Mouse (Mus musculus) ES-Bruce4 (cell line): ENCODE data around the gene Frmd4b. TPM values are rescaled to one million over a fixed set of nuclear protein-coding genes. Genes with fewer than 3 reads are reported as not detected.
"Not testable (repeated sequence)": the region's sequence is repeated elsewhere in the genome, so short reads cannot be mapped to it uniquely, and the experiment has no call there.

Experiments
- H3K27ac ChIP-seq: 2 replicates; pipeline ENCODE4 v1.5.1; 2012; ENCODE audit warnings: low read length, inconsistent platforms; ENCODE audit not compliant: insufficient read depth
- H3K27me3 ChIP-seq: 2 replicates; pipeline ENCODE4 v1.6.1; 2012; ENCODE audit warnings: mild to moderate bottlenecking, low read length, inconsistent platforms; ENCODE audit not compliant: control insufficient read depth, poor library complexity, insufficient read depth, severe bottlenecking
- H3K36me3 ChIP-seq: 2 replicates; pipeline ENCODE4 v1.6.1; 2012; ENCODE audit warnings: inconsistent platforms, mild to moderate bottlenecking, low read length, moderate library complexity; ENCODE audit not compliant: control insufficient read depth, poor library complexity, insufficient read depth, severe bottlenecking
- H3K4me1 ChIP-seq: one replicate; pipeline ENCODE4 v1.8.1; 2011; ENCODE audit warnings: low read length; ENCODE audit not compliant: control insufficient read depth, insufficient read depth
- H3K4me3 ChIP-seq: 2 replicates; pipeline ENCODE4 v1.5.1; 2011; ENCODE audit warnings: low read depth, mild to moderate bottlenecking, low read length
- H3K9ac ChIP-seq: 2 replicates; pipeline ENCODE4 v1.6.1; 2012; ENCODE audit warnings: low read depth, mild to moderate bottlenecking, inconsistent platforms; ENCODE audit not compliant: poor library complexity, severe bottlenecking
- H3K9me3 ChIP-seq: replicated peaks from 2 replicates; pipeline ENCODE4 v1.6.1; 2012; ENCODE audit warnings: mild to moderate bottlenecking, low read length, inconsistent platforms; ENCODE audit not compliant: control insufficient read depth, poor library complexity, insufficient read depth, severe bottlenecking
- CTCF ChIP-seq: IDR thresholded peaks from one replicate; pipeline ENCODE4 v1.8.1; 2011; ENCODE audit warnings: low read depth, low read length
- EP300 ChIP-seq: IDR thresholded peaks from 2 replicates; pipeline ENCODE4 v1.6.1; 2011; ENCODE audit warnings: low read depth, low read length; ENCODE audit not compliant: insufficient read depth
- POLR2A ChIP-seq: IDR thresholded peaks from one replicate; pipeline ENCODE4 v1.8.1; 2011; ENCODE audit warnings: low read length; ENCODE audit not compliant: insufficient read depth
- polyA plus RNA-seq: library from polyadenylated mRNA; stranded (reverse); fragments of >200 nt; gene quantifications from 2 replicates; pipeline ENCODE4 v1.2.4, GENCODE M21; 2011; ENCODE audit warnings: low read depth; ENCODE audit not compliant: missing spikeins, insufficient read depth, insufficient read length

Gene Frmd4b
- polyA plus RNA-seq, 1 experiment, result 27.8 TPM

- Histone ChIP-seq H3K4me1 (no peaks in the 10 kb centered on the region), H3K9me3 (peaks cover 7% of the 10 kb centered on the region), H3K4me3 (no peak overlapping the region), H3K27me3 (no peaks in the 10 kb centered on the region), H3K36me3 (no peaks in the 10 kb centered on the region), H3K27ac (no peak overlapping the region), H3K9ac (no peak overlapping the region)
- TF ChIP-seq EP300 (no peak), CTCF (no peak), POLR2A (no peak)
Measured at GRCm38 (mm10) chr6:97370947-97371346, 246.4 kb downstream of the Frmd4b start.

DNA sequence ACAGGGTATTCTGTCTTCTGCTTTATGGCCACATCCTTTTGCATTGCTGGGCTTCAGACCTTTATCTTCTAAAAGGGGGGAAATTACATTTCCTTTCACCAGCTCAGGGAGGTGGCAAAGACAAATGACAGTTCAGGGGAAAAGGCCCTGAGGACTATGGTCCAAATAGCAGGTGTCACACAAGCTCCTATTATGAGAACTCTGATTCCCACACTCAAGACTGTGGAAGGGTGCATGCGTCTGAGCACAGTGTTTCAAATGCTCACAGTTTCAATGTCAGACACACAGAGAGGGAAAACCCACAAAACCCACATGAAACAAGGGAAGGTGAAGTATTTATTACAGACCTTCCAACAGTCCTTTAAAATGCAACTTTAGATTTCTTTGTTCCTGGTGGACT lies 246.9 kb downstream of the Frmd4b start:
- TF ChIP-seq CTCF (no peak), EP300 (no peak), POLR2A (no peak)
- Histone ChIP-seq H3K9me3 (peaks cover 7% of the 10 kb centered on the region), H3K4me3 (no peak overlapping the region), H3K36me3 (no peaks in the 10 kb centered on the region), H3K9ac (no peak overlapping the region), H3K27me3 (no peaks in the 10 kb centered on the region), H3K4me1 (no peaks in the 10 kb centered on the region), H3K27ac (no peak overlapping the region)

DNA sequence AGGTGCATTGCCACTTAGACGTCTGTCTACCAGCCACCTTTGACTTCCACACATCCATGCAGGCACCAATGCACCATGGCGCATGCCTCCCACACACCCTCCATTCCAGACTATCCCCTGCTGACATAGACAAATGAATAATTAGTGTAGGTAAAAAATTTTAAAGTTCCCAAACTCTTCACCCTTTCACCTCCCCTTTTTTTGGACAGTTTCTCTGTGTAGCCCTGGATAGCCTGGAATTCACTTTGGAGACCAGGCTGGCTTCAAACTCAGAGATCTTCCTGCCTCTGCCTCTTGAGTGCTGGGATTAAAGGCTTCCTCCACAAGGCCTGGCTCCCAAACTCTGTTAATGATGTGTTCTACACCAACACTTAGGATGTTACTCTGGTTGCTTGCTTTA lies 253.5 kb downstream of the Frmd4b start:
- no peaks in the 10 kb centered on the region for H3K36me3 ChIP-seq
- no peaks in the 10 kb centered on the region; the same call in 1 of the 2 replicates for H3K9me3 ChIP-seq
- no peak overlapping the region for H3K4me3 ChIP-seq
- no peak overlapping the region for H3K9ac ChIP-seq
- H3K27ac ChIP-seq, result no peak overlapping the region
- H3K27me3 ChIP-seq, result no peaks in the 10 kb centered on the region
- H3K4me1 ChIP-seq, result no peaks in the 10 kb centered on the region
- TF ChIP-seq EP300 (no peak), POLR2A (no peak), CTCF (no peak)

GRCm38 (mm10) chr6:97357606-97358005 lies 259.7 kb downstream of the Frmd4b start:
- not testable (repeated sequence) for H3K4me1 ChIP-seq, H3K9me3 ChIP-seq, H3K36me3 ChIP-seq, H3K27ac ChIP-seq, H3K4me3 ChIP-seq, H3K27me3 ChIP-seq, H3K9ac ChIP-seq

DNA sequence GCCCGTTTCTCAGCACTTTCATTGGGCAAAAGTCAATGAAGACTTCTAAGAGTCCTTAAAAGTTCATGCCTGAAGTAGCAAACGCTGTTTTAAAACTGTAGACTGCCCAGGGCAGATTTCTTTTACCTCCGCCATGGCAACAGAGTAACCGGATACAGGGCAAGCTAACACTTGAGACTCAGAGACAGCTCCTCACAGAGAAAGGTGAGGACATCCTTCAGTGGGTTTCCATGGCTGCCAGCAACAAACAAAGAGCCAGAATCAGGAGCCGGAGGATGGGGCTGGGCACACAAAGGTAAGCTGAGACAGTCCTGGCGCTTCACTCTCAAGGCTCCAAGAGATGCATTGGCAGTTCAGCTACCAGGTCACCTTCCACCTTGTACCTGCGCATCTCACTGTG lies 260.7 kb downstream of the Frmd4b start:
- no peak overlapping the region for H3K9ac ChIP-seq
- H3K36me3 ChIP-seq, result no peaks in the 10 kb centered on the region
- H3K4me1 ChIP-seq, result no peaks in the 10 kb centered on the region
- no peaks in the 10 kb centered on the region for H3K27me3 ChIP-seq
- TF ChIP-seq POLR2A, result no peak
- no peak for TF ChIP-seq EP300
- TF ChIP-seq CTCF, result no peak
- no peak overlapping the region for H3K27ac ChIP-seq
- no peak overlapping the region for H3K4me3 ChIP-seq
- H3K9me3 ChIP-seq, result no peaks in the 10 kb centered on the region; the same call in 1 of the 2 replicates

DNA sequence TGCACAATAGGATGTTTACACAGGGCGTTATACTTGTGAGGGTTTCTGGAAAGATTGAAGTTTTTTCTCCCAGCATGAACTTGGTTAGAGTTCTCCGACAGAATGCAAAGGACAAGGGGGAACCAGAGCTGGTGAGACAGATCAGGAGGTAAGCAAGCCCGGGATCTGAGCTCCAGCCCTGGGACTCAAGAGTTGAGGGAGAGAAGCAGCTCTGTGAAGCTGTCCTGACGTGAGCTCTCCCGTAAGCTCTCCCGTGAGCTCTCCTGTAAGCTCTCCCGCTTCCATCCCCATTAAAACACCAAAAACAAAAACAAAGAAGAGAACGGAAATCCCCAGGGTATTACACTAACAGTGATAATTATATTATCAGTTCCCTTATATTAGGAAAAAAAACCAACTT lies 262.2 kb downstream of the Frmd4b start:
- no peaks in the 10 kb centered on the region for H3K4me1 ChIP-seq

GRCm38 (mm10) chr6:97353933-97354332 lies 263.4 kb downstream of the Frmd4b start:
- Histone ChIP-seq H3K36me3 (no peaks in the 10 kb centered on the region), H3K9me3 (no peaks in the 10 kb centered on the region), H3K4me3 (no peak overlapping the region), H3K27ac (no peak overlapping the region), H3K9ac (no peak overlapping the region), H3K4me1 (no peaks in the 10 kb centered on the region), H3K27me3 (no peaks in the 10 kb centered on the region)
- TF ChIP-seq EP300 (no peak), CTCF (no peak), POLR2A (no peak)

More for the DNA sequence above, 262.2 kb downstream of the Frmd4b start:
- no peak overlapping the region for H3K9ac ChIP-seq
- TF ChIP-seq POLR2A (no peak), EP300 (no peak), CTCF (no peak)
- no peaks in the 10 kb centered on the region for H3K9me3 ChIP-seq
- H3K36me3 ChIP-seq, result no peaks in the 10 kb centered on the region
- no peak overlapping the region for H3K4me3 ChIP-seq
- H3K27me3 ChIP-seq, result no peaks in the 10 kb centered on the region
- no peak overlapping the region for H3K27ac ChIP-seq
